In the genomic region with DNA sequence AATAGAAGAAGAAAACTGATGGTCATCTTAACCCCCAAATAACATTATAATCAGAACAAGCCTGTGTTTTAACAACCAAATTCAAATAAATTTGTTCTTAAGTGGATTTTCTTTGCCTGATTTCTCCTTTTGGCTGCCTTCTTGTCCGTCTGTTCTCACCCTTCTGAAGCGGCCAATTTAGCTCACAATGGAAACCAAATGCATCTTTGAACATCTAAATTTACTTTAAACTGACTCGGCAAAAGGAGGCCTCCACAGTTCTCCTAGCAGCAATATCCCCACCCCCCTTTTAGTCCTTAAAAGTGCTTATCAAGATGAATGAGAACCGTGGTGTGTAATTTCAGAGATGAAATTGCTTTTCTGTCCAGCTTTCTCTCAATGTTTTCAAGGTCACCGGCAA, we compare ENCODE assay signal across 12 mouse cellular contexts.
DNase-seq lines count a peak whose midpoint lies in the region; TF ChIP-seq lines count a peak whose summit lies in the region.
"Had no signal": no experiment of that assay in that cellular context is flagged by ENCODE, and none has a peak within 500 bp of the region (broad histone marks: within the 10 kb centered on the region; RNA-seq: fewer than 3 reads in every experiment).

No protein-coding gene starts in this region.

- peak; percentile 8 to 44 for DNase-seq in frontal cortex, adult 2 months (ENCODE audit: extremely low spot score in 1 of 2, low spot score in 1 of 2)
- no peak for DNase-seq in frontal cortex, postnatal 25 days (ENCODE audit: low spot score in 2 of 2)
- peak; percentile 6 to 13 for DNase-seq in left cerebral cortex, adult 18-20 months (ENCODE audit: low spot score in 2 of 2)
- DNase-seq in left cerebral cortex, postnatal 36 days (ENCODE audit: low spot score in 2 of 2) = no peak
- DNase-seq in brain, embryonic 14.5 days (ENCODE audit: low read depth) = peak; percentile 13
- no peak for DNase-seq in embryo, embryonic 9.5 days (ENCODE audit: extremely low spot score)
- DNase-seq: adrenal gland, adult 2 months; adrenal gland, postnatal 14 days; cerebellum, adult 18-20 months; cerebellum, adult 9-10 months; cerebellum, postnatal 14 days; gastrocnemius, postnatal 25 days had no signal

- no peak for TF ChIP-seq POLR2A in brain, embryonic 14.5 days (IDR thresholded peaks at IDR 0.05; ENCODE audit: borderline replicate concordance, extremely low read depth, insufficient read depth, insufficient read length, poor library complexity, severe bottlenecking)

- intact Hi-C loops in left cerebral cortex, postnatal 36 days (cut with DNase I) = no loop called here

- TF ChIP-seq CTCF in brain, embryonic 14.5 days (IDR thresholded peaks at IDR 0.05; ENCODE audit: borderline replicate concordance, extremely low read depth, insufficient read depth, insufficient read length) = no peak

Comparison
In these comparisons a context has a peak if more than half of its experiments do, and no peak if none do; other contexts are left out.
1. DNase-seq: peak in frontal cortex, adult 2 months (2 of 2), left cerebral cortex, adult 18-20 months (2 of 2) and brain, embryonic 14.5 days (single experiment); none in frontal cortex, postnatal 25 days (0 of 2), left cerebral cortex, postnatal 36 days (0 of 2) and embryo, embryonic 9.5 days (single experiment).